Mouse (Mus musculus): ENCODE data around the gene Gm10181. TPM values are rescaled to one million over a fixed set of nuclear protein-coding genes. Genes with fewer than 3 reads are reported as not detected.

Gm10181 gene
- not detected for polyA plus RNA-seq (2015; fragmentation: Illumina TruSeq; extraction: RNeasy Lipid Tissue Mini Kit (QIAGEN cat#74804); ENCODE audit: insufficient read depth, low read depth, low replicate concordance)

GRCm38 (mm10) chr9:25089122-25089521 lies at the start of gene Gm10181:
Gene Gm10181, plus strand, starts transcription at chr9:25089422.

Other genes with a start within 250 kb of the Gm10181 start
- 7.0 TPM for gene Herpud2, start 62.4 kb downstream of the Gm10181 start, polyA plus RNA-seq (2015; fragmentation: Illumina TruSeq; extraction: RNeasy Lipid Tissue Mini Kit (QIAGEN cat#74804); ENCODE audit: insufficient read depth, low read depth, low replicate concordance)
- gene Sept7, start 163.0 kb downstream of the Gm10181 start, polyA plus RNA-seq (2015; fragmentation: Illumina TruSeq; extraction: RNeasy Lipid Tissue Mini Kit (QIAGEN cat#74804); ENCODE audit: insufficient read depth, low read depth, low replicate concordance), result 27.5 TPM